Mouse (Mus musculus): ENCODE results near the gene Sypl2. TPM values are rescaled to one million over a fixed set of nuclear protein-coding genes. Genes with fewer than 3 reads are reported as not detected.
A peak's percentile ranks its signal among the peaks of the same experiment; 100 is the strongest.
"Not testable (repeated sequence)": the region's sequence is repeated elsewhere in the genome, so short reads cannot be mapped to it uniquely, and the experiment has no call there.

The Sypl2 gene
- 10 to 100 TPM in 1 of 2 experiments, 1 to 10 TPM in 1; 6.7 to 12.2 TPM for total RNA-seq (2021)
- long read RNA-seq, experiment 1, full-length matches to known transcripts = 8 of 9 reads
- long read RNA-seq, experiment 1, partial matches to known transcripts = 1 of 9 reads
- long read RNA-seq, experiment 1, other reads (novel, unspliced or antisense) = 0 of 9 reads
- long read RNA-seq, experiment 2, full-length matches to known transcripts = 5 of 6 reads
- long read RNA-seq, experiment 2, partial matches to known transcripts = 0 of 6 reads
- long read RNA-seq, experiment 2, other reads (novel, unspliced or antisense) = 1 of 6 reads

DNA sequence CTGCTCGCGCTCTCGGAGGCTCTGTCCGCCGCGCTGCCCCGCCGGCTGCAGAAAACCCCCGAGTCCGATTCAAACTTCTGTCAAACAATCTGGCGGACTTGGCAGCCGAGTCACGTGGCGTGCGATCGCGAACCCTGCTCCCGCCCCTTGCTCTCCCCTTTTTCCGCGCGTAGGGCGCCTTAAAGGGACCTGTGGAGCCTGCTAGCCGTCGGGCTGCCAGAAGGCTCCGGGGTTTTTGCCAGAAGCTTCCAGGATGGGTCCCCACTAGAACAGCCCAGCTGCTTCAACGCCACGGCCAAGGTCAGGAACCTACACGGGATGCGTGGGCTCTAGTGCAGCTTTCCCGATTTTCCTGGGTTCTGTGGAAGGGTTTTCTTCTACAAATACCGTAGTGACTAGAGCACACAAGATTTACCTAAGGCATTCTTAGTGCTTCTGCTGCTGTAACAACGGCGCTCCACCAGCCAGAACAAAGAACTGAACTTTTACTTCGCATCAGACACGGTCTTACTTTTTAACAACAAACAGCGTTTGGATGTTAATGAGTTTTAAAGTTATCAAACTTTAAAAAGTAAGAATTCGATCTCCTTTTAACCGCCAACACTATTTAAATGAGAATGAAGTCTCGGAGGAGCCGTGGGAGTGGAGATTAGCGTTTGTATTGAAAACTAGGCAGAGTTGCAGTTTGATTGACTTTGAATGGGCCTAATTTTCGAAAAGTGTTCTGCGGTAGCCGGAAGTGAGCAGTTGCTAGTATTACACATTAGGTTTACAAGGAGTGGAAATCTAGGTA lies at the start of gene Sypl2:
Sypl2 (minus strand) TSS at position 91 of the 793 bp plus-strand sequence.
- DNase-seq (ENCODE audit: low spot score in 2 of 2) = no peak

DNA sequence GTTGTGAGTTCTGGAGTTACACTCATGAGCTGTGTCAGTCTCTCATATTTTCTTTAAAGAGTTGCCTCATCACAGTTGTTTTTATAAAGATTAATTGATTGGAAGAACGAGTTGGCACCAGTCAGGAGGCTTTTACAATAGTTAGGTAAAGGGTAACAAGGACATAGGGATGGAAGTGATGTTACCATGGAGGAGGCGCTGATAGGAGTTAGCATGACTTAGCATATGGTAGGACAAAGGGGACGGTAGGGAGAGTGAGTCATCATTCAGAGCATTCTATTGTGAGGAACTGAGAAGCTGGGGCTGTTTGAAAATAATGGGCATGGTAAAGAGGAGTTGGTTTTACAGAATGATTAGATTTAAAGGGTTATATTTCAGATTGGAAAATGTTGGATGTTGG lies 32.9 kb upstream of the Sypl2 start:
- DNase-seq (ENCODE audit: low spot score in 2 of 2) = no peak

DNA sequence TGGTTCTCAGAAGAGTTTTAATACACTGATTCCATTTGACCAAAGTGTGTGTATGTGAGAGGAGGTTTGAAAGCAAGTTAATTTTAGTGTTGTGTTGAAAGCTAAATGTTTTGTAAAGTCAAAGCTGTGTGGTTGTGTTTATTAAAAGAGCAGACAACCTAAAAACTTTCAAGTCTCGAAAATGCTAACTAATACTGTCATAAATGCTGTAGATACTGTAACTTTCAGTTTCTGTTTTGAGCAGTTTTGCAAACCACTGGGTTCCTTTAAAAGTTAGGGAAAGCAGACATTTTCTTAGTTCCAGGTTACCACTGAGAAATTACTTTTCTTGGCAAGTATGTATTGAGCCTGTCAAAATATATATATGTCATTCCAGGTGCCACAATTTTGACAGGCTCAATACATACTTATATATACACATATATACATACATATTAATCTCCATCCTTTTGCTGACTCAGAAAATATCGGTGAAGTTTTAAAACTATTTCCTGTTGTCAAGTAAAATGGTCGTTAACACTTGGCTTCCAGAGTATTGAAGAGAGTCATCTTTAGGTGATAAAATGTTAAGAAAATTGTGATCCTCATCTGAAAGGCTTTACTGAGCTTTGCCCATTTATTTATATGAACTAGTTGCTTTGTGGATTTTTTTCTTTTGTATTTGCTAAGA lies 31.5 kb upstream of the Sypl2 start:
- no peak for DNase-seq (ENCODE audit: low spot score in 2 of 2)

DNA sequence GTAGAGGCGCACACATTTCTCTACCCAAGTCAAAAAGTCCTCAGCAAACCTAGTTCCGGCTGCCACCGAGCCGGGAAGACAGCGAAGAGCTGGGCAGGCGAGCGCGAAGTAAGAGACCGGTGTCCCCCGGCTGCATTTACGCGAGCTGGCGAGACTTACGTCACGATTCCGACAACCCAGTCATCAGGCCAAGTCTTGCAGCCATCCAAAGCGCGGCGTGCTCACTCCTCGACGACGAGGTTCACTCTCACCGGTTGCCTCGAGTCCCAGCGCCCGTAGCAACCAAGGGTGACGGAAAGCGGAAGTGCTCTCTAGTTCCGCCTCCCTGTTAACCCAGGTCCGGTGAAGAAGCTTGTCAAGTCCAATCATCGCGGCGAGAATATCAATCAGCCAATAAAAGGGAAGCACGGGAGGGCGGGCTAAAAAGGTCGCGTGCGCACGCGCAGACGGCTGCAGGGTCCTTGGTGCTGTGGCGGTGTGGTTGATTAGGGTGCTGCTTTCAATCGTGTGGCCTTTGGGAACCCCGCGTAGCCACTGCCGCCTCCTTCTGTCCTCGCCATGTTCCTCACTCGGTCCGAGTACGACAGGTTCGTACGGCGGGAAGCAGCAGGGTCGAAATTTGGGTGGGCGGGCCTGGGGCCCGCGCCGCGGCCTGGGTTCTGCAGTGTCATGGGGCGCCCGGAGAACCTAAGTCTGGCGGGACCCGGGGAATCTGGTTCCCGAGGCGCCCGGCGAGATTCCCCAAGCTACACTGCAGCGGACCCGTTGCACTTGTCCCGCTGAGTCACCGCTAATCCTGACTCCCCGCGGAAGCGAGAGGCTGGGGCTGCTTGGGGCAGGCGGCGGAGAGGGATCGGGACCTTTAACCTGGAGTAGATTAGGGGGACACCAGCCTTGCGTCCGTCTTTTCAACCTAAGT lies 30.5 kb upstream of the Sypl2 start, which contains the start of gene Psma5:
Psma5 (plus strand) TSS at position 208 of the 919 bp plus-strand sequence.
- peak; percentile 86 to 94 for DNase-seq (ENCODE audit: low spot score in 2 of 2)

DNA sequence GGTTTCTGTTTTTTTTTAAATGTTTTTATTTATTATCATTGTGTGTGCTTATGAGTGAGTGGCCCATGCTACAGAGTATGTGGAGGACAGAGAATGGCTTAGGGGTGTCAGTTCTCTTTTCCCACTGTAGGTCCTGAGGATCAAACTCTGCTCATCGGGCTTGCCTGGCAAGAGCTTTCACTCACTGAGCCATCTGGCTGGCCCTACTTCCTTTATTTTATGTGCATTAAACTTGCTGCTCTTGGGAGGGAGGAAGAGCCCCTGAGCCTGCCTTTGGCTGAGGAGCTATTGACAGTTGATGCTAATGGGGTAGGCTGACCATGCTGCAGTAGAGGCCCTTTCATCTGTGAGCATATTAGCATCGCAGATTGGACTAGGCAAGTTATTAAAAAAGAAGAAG lies 20.4 kb upstream of the Sypl2 start:
- no peak for DNase-seq (ENCODE audit: low spot score in 2 of 2)

DNA sequence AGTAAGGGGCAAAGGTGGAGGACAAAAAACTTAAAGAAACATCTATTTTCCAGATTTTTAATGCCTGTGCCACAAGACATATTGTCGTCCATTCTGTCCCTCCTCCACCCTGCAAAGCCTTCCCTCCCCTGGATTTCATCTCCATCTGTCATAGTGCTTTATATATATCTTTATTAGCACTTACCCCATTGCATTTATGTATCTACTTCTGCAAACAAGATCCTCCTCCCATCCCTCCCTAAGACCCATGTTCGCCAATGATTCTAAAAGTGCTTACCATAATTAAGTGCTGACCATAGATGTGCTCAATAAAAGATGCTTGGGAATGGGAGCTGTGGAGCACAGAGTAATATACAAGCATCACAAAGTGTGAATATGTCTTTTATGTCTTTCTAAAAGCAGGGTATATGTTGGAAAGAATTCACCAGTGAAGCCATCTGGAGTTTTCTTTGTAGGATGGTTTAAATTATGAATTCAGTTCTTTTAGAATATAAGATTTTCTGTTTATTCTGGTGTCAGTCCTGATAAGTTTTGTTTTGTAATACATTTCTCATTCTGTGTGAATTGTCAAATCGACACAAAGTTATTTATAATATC lies 14.9 kb upstream of the Sypl2 start:
- no peak for DNase-seq (ENCODE audit: low spot score in 2 of 2)

DNA sequence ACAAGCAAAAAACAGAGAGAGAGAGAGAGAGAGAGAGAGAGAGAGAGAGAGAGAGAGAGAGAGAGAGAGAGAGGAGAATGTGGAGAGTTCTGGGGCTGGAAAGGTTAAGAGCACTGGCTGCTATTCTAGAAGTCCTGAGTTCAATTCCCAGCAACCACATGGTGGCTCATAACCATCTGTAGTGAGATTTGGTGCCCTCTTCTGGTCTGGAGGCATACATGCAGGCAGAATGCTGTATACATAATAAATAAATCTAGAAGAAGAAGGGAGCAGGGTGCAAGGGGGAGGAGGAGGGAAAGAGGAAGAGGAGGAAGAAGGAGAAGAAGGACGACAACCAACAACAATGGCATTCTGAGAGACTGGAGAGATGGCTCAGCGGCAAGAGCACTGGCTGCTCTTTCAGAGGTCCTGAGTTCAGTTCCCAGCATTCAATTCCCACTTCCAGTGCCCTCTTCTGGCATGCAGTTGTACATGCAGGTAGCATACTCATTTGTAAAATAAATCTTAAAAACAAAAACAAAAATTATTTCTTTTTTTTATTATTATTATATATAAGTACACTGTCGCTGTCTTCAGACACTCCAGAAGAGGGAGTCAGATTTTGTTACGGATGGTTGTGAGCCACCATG lies 11.1 kb upstream of the Sypl2 start:
- DNase-seq (ENCODE audit: low spot score in 2 of 2) = not testable (repeated sequence)

DNA sequence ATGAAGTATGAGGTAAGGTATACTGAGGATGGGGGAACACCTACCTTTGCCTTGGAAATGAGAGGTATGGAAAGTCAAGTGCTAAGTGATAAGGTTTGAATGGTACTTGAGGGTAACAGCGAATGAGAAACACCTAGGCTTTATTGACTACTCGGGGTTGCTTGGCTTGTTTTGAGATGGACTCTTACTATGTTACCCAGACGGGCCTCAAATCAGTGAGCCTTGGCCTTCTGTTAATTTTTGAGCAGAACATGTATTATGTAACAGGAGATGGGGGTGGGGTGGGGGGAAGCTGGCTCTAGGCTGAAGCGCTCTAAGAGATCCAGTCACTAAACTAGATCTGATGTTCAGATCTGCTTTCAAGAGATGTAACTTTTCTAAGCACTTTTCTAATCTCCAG lies 5.2 kb upstream of the Sypl2 start:
- DNase-seq (ENCODE audit: low spot score in 2 of 2) = no peak

DNA sequence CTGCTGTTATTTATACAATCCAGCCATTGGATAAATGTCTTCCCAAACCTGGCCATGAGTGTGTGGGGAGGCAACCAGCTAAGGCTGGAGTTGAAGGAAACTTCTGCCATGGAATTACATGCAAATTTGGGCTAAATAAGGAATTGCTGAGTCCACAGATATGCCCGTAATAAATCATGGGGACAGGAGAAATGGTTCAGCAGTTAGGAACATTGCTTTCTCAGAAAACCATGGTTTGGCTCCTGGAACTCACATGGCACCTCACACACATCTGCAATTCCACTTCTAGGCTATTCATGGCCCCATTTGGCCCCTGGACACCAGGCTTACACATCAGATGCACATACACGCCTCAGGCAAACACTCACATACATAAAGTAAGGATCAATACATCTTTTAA lies 1.1 kb upstream of the Sypl2 start:
- DNase-seq (ENCODE audit: low spot score in 2 of 2) = no peak

DNA sequence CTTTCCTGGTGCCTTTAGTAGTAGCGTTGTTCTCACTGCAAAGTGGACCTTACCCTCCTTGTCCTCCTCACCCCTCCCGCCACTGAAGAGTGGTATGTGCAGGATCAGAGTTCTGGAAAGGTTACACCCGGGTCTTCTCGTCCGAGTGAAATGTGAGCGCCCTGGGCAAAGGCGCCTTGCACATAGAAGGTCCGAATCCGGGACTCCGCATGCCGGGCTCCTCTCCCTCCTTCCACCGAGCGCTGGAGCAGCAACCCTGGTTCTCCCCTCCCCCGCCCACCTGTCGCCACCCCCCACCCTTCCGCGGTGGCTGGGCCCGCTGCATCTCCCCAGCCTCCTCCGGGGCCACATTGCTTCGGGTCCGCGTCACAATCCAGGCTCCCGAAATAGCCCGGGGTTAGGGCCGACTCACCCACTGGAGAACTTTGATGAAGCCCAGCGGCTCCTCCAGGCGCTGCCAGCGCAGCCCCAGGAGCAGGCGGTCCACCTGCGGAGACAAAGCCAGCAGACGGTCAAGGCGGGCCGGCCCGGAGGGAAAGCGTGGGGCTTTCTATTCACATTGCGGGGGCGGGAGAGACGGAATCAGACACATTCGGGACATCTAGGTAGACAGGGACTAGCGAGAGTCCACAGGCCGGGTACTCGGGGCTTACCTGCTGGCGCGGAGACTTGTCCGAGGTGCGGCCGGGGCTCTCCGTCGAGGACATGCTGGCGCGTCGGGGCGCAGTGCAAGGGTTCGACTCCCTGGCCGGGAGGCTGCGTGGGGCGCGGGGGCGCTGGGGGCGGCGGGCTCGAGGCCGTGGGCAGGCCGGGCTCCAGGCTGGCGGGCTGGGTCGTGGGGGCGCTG lies 514 bp downstream of the Sypl2 start:
- no peak for DNase-seq (ENCODE audit: low spot score in 2 of 2)

DNA sequence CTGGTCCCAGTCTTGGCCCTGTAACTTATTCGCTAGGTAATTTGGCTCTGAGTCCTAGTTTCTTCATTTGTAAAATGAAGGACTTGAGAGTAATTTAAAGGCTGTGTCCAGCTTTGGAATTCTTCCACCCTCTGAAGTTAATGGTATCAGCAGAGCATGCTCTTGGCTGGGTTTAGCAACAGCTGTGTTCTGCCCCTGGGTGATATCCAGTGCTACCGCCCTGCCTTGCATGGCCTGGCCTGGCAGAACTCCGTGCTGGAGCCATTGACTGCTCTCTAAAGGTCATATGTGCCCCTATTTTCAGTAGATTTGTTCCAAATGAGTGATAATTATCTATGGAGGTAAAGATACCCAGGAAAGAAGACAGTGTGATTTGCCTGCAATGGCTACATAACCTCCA lies 5.8 kb downstream of the Sypl2 start:
- no peak for DNase-seq (ENCODE audit: low spot score in 2 of 2)

DNA sequence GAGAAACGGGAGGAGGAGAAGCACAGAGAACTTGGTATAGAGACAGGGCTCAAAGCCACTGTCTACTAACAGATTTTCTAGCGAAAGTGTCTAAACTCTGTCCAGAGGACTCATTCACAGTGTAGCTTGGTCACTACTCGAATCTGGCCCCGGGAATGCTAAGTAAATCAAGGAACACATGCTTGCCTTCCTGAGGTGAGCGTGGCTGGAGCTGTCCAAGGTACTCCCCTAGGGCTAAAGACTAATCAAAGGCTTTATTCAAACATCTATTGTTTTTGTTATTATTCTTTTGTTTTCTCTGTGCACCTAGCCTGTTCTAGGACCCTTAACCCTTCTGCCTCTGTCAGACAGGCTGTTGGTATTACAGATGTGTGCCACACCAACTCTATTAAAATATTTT lies 11.7 kb downstream of the Sypl2 start:
- DNase-seq (ENCODE audit: low spot score in 2 of 2) = no peak

DNA sequence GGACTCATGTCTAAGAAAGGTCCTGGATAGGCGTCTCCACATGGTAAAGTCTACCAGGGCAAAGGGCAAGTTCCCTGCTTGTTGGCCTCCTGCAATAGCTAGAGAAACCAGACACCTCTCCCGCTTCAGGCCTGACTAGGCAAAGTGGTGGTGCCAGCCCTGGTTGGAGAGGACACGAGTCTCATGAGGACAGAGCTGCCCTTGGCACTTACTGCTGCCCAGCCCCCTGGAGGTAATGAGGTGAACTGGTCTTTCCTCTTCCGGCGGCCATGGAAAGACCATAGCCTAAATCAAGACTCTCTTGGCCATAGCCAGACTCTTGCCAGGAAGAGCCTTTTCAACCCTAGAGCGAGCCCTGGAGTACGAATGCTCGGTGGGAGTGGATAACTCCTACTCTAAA lies 14.0 kb downstream of the Sypl2 start:
- no peak for DNase-seq (ENCODE audit: low spot score in 2 of 2)

DNA sequence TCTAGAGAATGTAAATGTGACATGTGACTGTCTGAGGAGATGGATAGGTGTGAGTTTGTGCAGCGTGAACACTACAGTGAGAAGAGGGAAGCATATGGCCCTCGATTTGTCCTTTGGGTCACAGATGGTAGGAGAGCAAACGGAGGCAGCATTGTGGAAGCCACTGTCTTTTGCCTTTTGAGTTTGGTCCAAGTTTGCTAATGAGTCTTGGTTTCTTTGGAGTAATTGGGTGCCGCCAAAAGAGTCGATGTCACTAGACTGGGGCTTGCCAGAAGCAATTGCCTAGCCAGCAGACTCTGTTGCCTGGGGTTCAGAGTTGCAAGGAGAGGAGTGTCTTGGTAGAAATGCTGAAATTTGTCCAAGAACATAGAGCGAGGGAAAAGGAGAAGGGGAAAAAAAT lies 14.6 kb downstream of the Sypl2 start:
- DNase-seq (ENCODE audit: low spot score in 2 of 2) = no peak

DNA sequence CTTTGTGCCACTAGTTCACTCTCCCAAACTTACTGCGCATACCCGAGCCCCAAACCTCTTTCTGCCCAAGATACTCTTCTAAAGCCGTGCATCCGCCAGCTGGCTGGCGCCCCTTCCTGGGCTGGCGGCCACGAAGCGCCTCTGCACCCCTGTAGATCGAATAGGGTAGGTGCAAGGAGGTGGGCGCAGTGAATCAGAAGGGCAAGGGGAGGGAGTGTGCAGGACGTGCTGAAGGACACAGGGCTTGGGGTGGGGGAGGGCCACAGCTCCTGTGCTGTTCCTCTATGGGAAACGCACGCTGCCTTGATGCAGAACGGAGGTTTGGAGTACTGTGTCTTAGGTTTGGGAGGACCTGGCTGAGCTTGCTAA lies 15.7 kb downstream of the Sypl2 start, which contains the start of gene Atxn7l2:
Atxn7l2 (minus strand) TSS at position 164 of the 369 bp plus-strand sequence.
- DNase-seq (ENCODE audit: low spot score in 2 of 2) = peak in 1 of 2 experiments; percentile 44

DNA sequence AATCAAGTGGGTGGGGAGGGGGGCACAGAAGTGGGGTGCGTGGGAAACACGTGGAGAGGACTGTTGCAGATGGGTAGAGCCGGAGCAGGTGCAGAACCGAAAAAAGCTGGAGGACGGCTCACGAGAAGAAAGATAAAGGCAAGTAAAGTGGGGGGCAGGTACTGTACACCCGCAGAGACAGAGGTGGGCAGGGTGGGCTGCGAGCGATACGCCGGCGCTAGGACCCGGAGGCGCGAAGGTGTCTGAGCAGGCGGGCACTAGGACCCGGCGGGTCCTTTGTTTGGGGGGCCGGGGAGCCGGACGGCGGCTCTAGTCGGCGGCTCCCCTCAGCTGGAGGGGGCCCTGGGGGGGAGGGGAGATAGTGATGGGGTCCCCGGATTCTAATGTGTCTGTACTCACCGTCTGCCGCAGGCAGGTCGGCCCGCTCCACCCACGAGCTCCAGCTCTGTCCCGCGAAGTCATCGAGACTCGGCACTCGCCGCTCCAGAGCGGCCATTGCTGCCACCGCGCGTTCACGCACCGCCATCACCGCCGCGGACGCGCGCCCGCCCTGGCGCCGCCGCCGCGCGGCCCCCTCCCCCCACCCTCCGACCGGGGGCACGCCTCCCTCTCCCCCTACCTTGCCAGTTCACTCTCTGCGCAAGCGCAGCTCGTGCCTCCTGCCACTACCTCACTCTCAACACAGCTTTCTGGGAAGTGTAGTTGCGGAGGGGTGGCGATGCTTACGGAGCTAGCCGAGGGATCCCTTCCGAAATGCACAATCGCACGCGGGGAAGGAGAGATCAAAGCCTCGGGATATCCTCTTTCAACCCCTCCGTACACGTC lies 16.3 kb downstream of the Sypl2 start:
- DNase-seq (ENCODE audit: low spot score in 2 of 2) = peak; percentile 70 to 87

DNA sequence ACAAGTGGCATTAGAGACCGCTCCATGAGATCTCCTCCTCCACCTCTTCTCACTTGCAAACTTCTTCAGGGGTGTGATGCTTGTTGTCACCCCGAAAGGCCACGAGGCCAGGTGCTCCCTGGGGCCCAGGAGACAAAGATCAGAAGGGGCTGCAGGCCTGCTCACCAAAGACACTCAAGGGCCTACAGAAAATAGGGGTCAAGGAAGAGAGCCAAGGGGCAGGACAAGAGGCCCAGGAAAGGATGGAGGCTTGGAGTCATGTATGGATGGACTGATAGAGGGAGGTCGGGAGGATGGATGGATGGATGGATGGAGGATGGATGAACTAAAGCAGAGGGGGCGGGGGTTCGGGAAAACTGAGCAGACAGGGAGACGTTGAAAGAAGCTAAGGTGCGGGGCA lies 16.9 kb downstream of the Sypl2 start:
- DNase-seq (ENCODE audit: low spot score in 2 of 2) = no peak

DNA sequence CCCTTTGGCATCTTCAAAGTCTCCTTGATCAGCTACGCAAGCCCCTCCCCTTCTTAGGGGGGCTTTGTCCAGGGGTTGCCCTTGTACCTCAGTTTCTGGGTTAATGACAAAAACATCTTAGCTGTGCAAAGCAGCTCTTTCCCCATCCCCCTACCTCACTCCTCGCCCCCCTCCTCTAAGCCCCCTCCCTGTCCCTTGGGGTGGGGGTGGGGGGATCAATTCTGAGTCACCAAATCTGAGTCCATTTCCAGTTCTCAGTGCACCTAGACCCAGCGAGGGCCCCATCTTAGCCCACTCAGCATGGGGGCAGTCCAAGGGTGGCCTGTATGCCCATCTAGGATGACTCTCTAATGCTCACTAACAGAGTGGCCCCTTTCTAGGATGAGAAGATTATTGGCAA lies 17.4 kb downstream of the Sypl2 start:
- no peak for DNase-seq (ENCODE audit: low spot score in 2 of 2)
